Mouse (Mus musculus): ENCODE data around the gene Arhgef3. TPM values are rescaled to one million over a fixed set of nuclear protein-coding genes. Genes with fewer than 3 reads are reported as not detected.

The Arhgef3 gene
- total RNA-seq, 1 experiment, result 7.6 TPM

GRCm38 (mm10) chr14:27396424-27396823 is 281.7 kb downstream of the Arhgef3 start:
- Histone ChIP-seq H3K9me3 (ENCODE audit: control insufficient read depth, insufficient read depth, low read depth, low read length) (no peaks in the 10 kb centered on the region), H3K4me1 (ENCODE audit: control insufficient read depth in 2 of 2, insufficient read depth in 2 of 2, low read length in 2 of 2, poor library complexity in 1 of 2) (peaks cover 2 to 3% of the 10 kb centered on the region in 2 experiments; a peak in 1 of 4 replicates), H3K9ac (ENCODE audit: insufficient read depth, low read depth, low read length, poor library complexity, severe bottlenecking) (no peak overlapping the region), H3K27ac (ENCODE audit: insufficient read depth, low read depth, low read length, poor library complexity, severe bottlenecking) (no peak overlapping the region), H3K4me3 (ENCODE audit: insufficient read depth in 1 of 2, low read depth in 1 of 2, low read length in 2 of 2, poor library complexity in 1 of 2, severe bottlenecking in 1 of 2) (no peak overlapping the region), H3K36me3 (ENCODE audit: control insufficient read depth, insufficient read depth, low read length, poor library complexity, severe bottlenecking) (peaks cover 10% of the 10 kb centered on the region; the same call in 1 of the 2 replicates)
- in situ Hi-C loops (cut with MboI; ENCODE audit: low sequenced_read_pairs in 2 of 2, unreplicated experiment in 2 of 2), result no loop called here
- no peak for DNase-seq (ENCODE audit: low read depth, low spot score)
- TF ChIP-seq HCFC1 (IDR thresholded peaks at IDR 0.05; ENCODE audit: borderline replicate concordance, insufficient read depth, low read length), result no peak
- no peak for TF ChIP-seq CHD2 (IDR thresholded peaks at IDR 0.05; ENCODE audit: low read depth, low read length)
- no peak for TF ChIP-seq ZC3H11A (IDR thresholded peaks at IDR 0.05; ENCODE audit: borderline replicate concordance, low read depth, low read length)
- TF ChIP-seq ZNF384 (IDR thresholded peaks at IDR 0.05; ENCODE audit: low read depth, low read length), result no peak
- TF ChIP-seq MAFK (IDR thresholded peaks at IDR 0.05; ENCODE audit: insufficient read depth, low read depth, low read length), result no peak

- Histone ChIP-seq H3K36me3 (ENCODE audit: control insufficient read depth, insufficient read depth, low read length, poor library complexity, severe bottlenecking) (peaks cover 17% of the 10 kb centered on the region; the same call in 1 of the 2 replicates), H3K9me3 (ENCODE audit: control insufficient read depth, insufficient read depth, low read depth, low read length) (no peaks in the 10 kb centered on the region), H3K4me1 (ENCODE audit: control insufficient read depth in 2 of 2, insufficient read depth in 2 of 2, low read length in 2 of 2, poor library complexity in 1 of 2) (peaks cover 2 to 3% of the 10 kb centered on the region in 2 experiments; a peak in 1 of 4 replicates), H3K9ac (ENCODE audit: insufficient read depth, low read depth, low read length, poor library complexity, severe bottlenecking) (no peak overlapping the region), H3K27ac (ENCODE audit: insufficient read depth, low read depth, low read length, poor library complexity, severe bottlenecking) (no peak overlapping the region), H3K4me3 (ENCODE audit: insufficient read depth in 1 of 2, low read depth in 1 of 2, low read length in 2 of 2, poor library complexity in 1 of 2, severe bottlenecking in 1 of 2) (no peak overlapping the region)
- in situ Hi-C loops (cut with MboI; ENCODE audit: low sequenced_read_pairs in 2 of 2, unreplicated experiment in 2 of 2), result no loop called here
- no peak for DNase-seq (ENCODE audit: low read depth, low spot score)
- no peak for TF ChIP-seq HCFC1 (IDR thresholded peaks at IDR 0.05; ENCODE audit: borderline replicate concordance, insufficient read depth, low read length)
Measured at GRCm38 (mm10) chr14:27397526-27397925, 282.8 kb downstream of the Arhgef3 start.

GRCm38 (mm10) chr14:27400495-27400894 is 285.8 kb downstream of the Arhgef3 start:
- H3K36me3 ChIP-seq (ENCODE audit: control insufficient read depth, insufficient read depth, low read length, poor library complexity, severe bottlenecking), result peaks cover 17% of the 10 kb centered on the region
- in situ Hi-C loops (cut with MboI; ENCODE audit: low sequenced_read_pairs in 2 of 2, unreplicated experiment in 2 of 2), result loop anchor here in 1 of 2 experiments (10.0 kb wide), 1 partner anchor 216 kb away; no protein-coding TSS in a partner anchor
- H3K4me3 ChIP-seq (ENCODE audit: insufficient read depth in 1 of 2, low read depth in 1 of 2, low read length in 2 of 2, poor library complexity in 1 of 2, severe bottlenecking in 1 of 2), result no peak overlapping the region
- no peak overlapping the region for H3K27ac ChIP-seq (ENCODE audit: insufficient read depth, low read depth, low read length, poor library complexity, severe bottlenecking)
- no peaks in the 10 kb centered on the region for H3K9me3 ChIP-seq (ENCODE audit: control insufficient read depth, insufficient read depth, low read depth, low read length)
- peaks cover 2 to 3% of the 10 kb centered on the region in 2 experiments; a peak in 1 of 4 replicates for H3K4me1 ChIP-seq (ENCODE audit: control insufficient read depth in 2 of 2, insufficient read depth in 2 of 2, low read length in 2 of 2, poor library complexity in 1 of 2)
- DNase-seq (ENCODE audit: low read depth, low spot score), result no peak
- TF ChIP-seq MAFK (IDR thresholded peaks at IDR 0.05; ENCODE audit: insufficient read depth, low read depth, low read length) (no peak), HCFC1 (IDR thresholded peaks at IDR 0.05; ENCODE audit: borderline replicate concordance, insufficient read depth, low read length) (no peak), ZC3H11A (IDR thresholded peaks at IDR 0.05; ENCODE audit: borderline replicate concordance, low read depth, low read length) (no peak), CHD2 (IDR thresholded peaks at IDR 0.05; ENCODE audit: low read depth, low read length) (no peak), ZNF384 (IDR thresholded peaks at IDR 0.05; ENCODE audit: low read depth, low read length) (no peak)
- H3K9ac ChIP-seq (ENCODE audit: insufficient read depth, low read depth, low read length, poor library complexity, severe bottlenecking), result no peak overlapping the region

DNA sequence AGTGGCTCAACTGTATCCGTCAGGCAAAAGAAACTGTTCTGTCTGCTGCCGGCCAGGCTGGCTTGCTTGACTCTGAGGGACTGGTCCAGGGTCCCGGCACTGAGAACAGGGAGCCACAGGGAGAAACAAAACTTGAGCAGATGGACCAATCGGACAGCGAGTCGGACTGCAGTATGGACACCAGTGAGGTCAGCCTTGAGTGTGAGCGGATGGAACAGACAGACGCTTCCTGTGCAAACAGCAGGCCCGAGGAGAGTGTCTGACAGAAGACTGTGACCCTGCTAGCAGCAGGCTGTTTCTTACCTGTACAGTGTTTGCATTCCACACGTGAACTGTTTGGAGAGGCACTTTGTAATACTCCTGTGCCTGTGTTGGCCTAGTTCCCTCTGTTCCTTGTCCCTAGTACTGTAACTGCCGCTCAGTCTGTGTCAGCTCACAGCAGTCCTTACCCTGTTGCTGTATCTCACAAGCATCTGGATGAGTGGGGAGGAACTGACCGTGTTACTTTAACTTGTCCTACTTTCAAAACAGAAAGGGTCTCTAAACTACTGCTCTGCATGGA is 287.1 kb downstream of the Arhgef3 start:
- Histone ChIP-seq H3K9ac (ENCODE audit: insufficient read depth, low read depth, low read length, poor library complexity, severe bottlenecking) (no peak overlapping the region), H3K9me3 (ENCODE audit: control insufficient read depth, insufficient read depth, low read depth, low read length) (no peaks in the 10 kb centered on the region), H3K4me1 (ENCODE audit: control insufficient read depth in 2 of 2, insufficient read depth in 2 of 2, low read length in 2 of 2, poor library complexity in 1 of 2) (0 out of 4 replicates have a peak, but pooled peaks cover 0 to 2% of the 10 kb centered on the region in 2 experiments), H3K4me3 (ENCODE audit: insufficient read depth in 1 of 2, low read depth in 1 of 2, low read length in 2 of 2, poor library complexity in 1 of 2, severe bottlenecking in 1 of 2) (no peak overlapping the region), H3K36me3 (ENCODE audit: control insufficient read depth, insufficient read depth, low read length, poor library complexity, severe bottlenecking) (peaks cover 14% of the 10 kb centered on the region), H3K27ac (ENCODE audit: insufficient read depth, low read depth, low read length, poor library complexity, severe bottlenecking) (no peak overlapping the region)
- no peak for DNase-seq (ENCODE audit: low read depth, low spot score)
- no peak for TF ChIP-seq ZNF384 (IDR thresholded peaks at IDR 0.05; ENCODE audit: low read depth, low read length)
- no peak for TF ChIP-seq MAFK (IDR thresholded peaks at IDR 0.05; ENCODE audit: insufficient read depth, low read depth, low read length)
- in situ Hi-C loops (cut with MboI; ENCODE audit: low sequenced_read_pairs in 2 of 2, unreplicated experiment in 2 of 2), result loop anchor here in 1 of 2 experiments (10.0 kb wide), 1 partner anchor 217 kb away; no protein-coding TSS in a partner anchor

Data from ES-E14 (cell line).